Mouse (Mus musculus): ENCODE data around the gene Akt3. TPM values are rescaled to one million over a fixed set of nuclear protein-coding genes. Genes with fewer than 3 reads are reported as not detected.

Akt3 gene
- polyA plus RNA-seq, 1 experiment from 2014 or later: 4.9 TPM

- ATAC-seq (replicated peaks; ENCODE audit: low FRiP score): no peak
- Histone ChIP-seq H3K4me3 (replicated peaks) (no peak overlapping the region), H3K4me1 (peaks cover 18% of the 10 kb centered on the region), H3K27ac (no peak overlapping the region), H3K9ac (no peak overlapping the region), H3K4me2 (no peak overlapping the region), H3K36me3 (no peaks in the 10 kb centered on the region), H3K9me3 (replicated peaks) (no peaks in the 10 kb centered on the region), H3K27me3 (no peaks in the 10 kb centered on the region)
- WGBS: 63% methylated on average over 6 of the region's 6 CpGs
Measured at GRCm38 (mm10) chr1:177002951-177003350, 255.1 kb downstream of the Akt3 start.

- H3K4me2 ChIP-seq: no peak overlapping the region
- H3K4me1 ChIP-seq: peaks cover 38% of the 10 kb centered on the region
- H3K9ac ChIP-seq: no peak overlapping the region
- no peaks in the 10 kb centered on the region for H3K36me3 ChIP-seq
- ATAC-seq (replicated peaks; ENCODE audit: low FRiP score): peak; percentile 77
- WGBS: 13% methylated on average over 6 of the region's 6 CpGs
- peak overlapping the region; percentile 51; the same call in 1 of the 2 replicates for H3K27ac ChIP-seq
- no peak overlapping the region for H3K4me3 ChIP-seq (replicated peaks)
- no peaks in the 10 kb centered on the region for H3K9me3 ChIP-seq (replicated peaks)
- no peaks in the 10 kb centered on the region for H3K27me3 ChIP-seq
Measured at GRCm38 (mm10) chr1:176999011-176999410, 259.0 kb downstream of the Akt3 start.

- Histone ChIP-seq H3K9me3 (replicated peaks) (no peaks in the 10 kb centered on the region), H3K27ac (peak overlapping the region; percentile 85)
Measured at GRCm38 (mm10) chr1:176997711-176998689, 260.0 kb downstream of the Akt3 start.

GRCm38 (mm10) chr1:176997254-176997653 lies 260.7 kb downstream of the Akt3 start:
- H3K4me1 ChIP-seq: peaks cover 38% of the 10 kb centered on the region
- no peaks in the 10 kb centered on the region for H3K9me3 ChIP-seq (replicated peaks)
- peak overlapping the region; percentile 54; the same call in 1 of the 2 replicates for H3K27ac ChIP-seq
- no peak for ATAC-seq (replicated peaks; ENCODE audit: low FRiP score)
- H3K4me2 ChIP-seq: peak overlapping the region; percentile 61
- no peaks in the 10 kb centered on the region for H3K36me3 ChIP-seq
- no peak overlapping the region for H3K9ac ChIP-seq
- H3K27me3 ChIP-seq: no peaks in the 10 kb centered on the region
- WGBS: 49% methylated on average over 6 of the region's 6 CpGs
- H3K4me3 ChIP-seq (replicated peaks): no peak overlapping the region

More at GRCm38 (mm10) chr1:176997711-176998689, 260.0 kb downstream of the Akt3 start:
- Histone ChIP-seq H3K9ac (0 out of 2 replicates have a peak overlapping the region, but pooled peaks have one; percentile 29), H3K36me3 (no peaks in the 10 kb centered on the region), H3K4me2 (peak overlapping the region; percentile 61), H3K27me3 (no peaks in the 10 kb centered on the region), H3K4me3 (replicated peaks) (peak overlapping the region; percentile 30), H3K4me1 (peaks cover 38% of the 10 kb centered on the region)
- ATAC-seq (replicated peaks; ENCODE audit: low FRiP score): peak; percentile 81
- 36% methylated on average over 33 of the region's 33 CpGs for WGBS

GRCm38 (mm10) chr1:176996630-176997201 lies 261.3 kb downstream of the Akt3 start:
- H3K36me3 ChIP-seq: no peaks in the 10 kb centered on the region
- H3K9me3 ChIP-seq (replicated peaks): no peaks in the 10 kb centered on the region
- WGBS: 47% methylated on average over 16 of the region's 16 CpGs
- no peak overlapping the region for H3K4me3 ChIP-seq (replicated peaks)
- peak overlapping the region; percentile 54; the same call in 1 of the 2 replicates for H3K27ac ChIP-seq
- peak overlapping the region; percentile 61 for H3K4me2 ChIP-seq
- H3K27me3 ChIP-seq: no peaks in the 10 kb centered on the region
- H3K4me1 ChIP-seq: peaks cover 38% of the 10 kb centered on the region
- no peak for ATAC-seq (replicated peaks; ENCODE audit: low FRiP score)
- H3K9ac ChIP-seq: no peak overlapping the region

- no peak overlapping the region for H3K4me2 ChIP-seq
- H3K27me3 ChIP-seq: no peaks in the 10 kb centered on the region
- no peaks in the 10 kb centered on the region for H3K36me3 ChIP-seq
- no peak overlapping the region for H3K27ac ChIP-seq
- H3K9ac ChIP-seq: no peak overlapping the region
- H3K9me3 ChIP-seq (replicated peaks): no peaks in the 10 kb centered on the region
- 89% methylated on average over 3 of the region's 3 CpGs for WGBS
- H3K4me1 ChIP-seq: peaks cover 38% of the 10 kb centered on the region
- no peak for ATAC-seq (replicated peaks; ENCODE audit: low FRiP score)
- H3K4me3 ChIP-seq (replicated peaks): no peak overlapping the region
Measured at GRCm38 (mm10) chr1:176996166-176996565, 261.8 kb downstream of the Akt3 start.

GRCm38 (mm10) chr1:176995419-176995775 lies 262.6 kb downstream of the Akt3 start:
- no peak overlapping the region for H3K4me3 ChIP-seq (replicated peaks)
- no peak overlapping the region for H3K4me2 ChIP-seq
- H3K36me3 ChIP-seq: no peaks in the 10 kb centered on the region
- 86% methylated on average over 4 of the region's 4 CpGs for WGBS
- H3K4me1 ChIP-seq: peaks cover 38% of the 10 kb centered on the region
- ATAC-seq (replicated peaks; ENCODE audit: low FRiP score): no peak
- H3K9ac ChIP-seq: no peak overlapping the region
- no peak overlapping the region for H3K27ac ChIP-seq
- no peaks in the 10 kb centered on the region for H3K9me3 ChIP-seq (replicated peaks)
- H3K27me3 ChIP-seq: no peaks in the 10 kb centered on the region

- WGBS: 36% methylated on average over 11 of the region's 11 CpGs
- H3K36me3 ChIP-seq: no peaks in the 10 kb centered on the region
- H3K4me3 ChIP-seq (replicated peaks): no peak overlapping the region
- H3K9me3 ChIP-seq (replicated peaks): no peaks in the 10 kb centered on the region
- H3K4me2 ChIP-seq: no peak overlapping the region
- no peaks in the 10 kb centered on the region for H3K27me3 ChIP-seq
- ATAC-seq (replicated peaks; ENCODE audit: low FRiP score): no peak
- no peak overlapping the region for H3K9ac ChIP-seq
- no peak overlapping the region for H3K27ac ChIP-seq
- H3K4me1 ChIP-seq: peaks cover 41% of the 10 kb centered on the region
Measured at GRCm38 (mm10) chr1:176994707-176995418, 263.1 kb downstream of the Akt3 start.

GRCm38 (mm10) chr1:176994087-176994486 lies 263.9 kb downstream of the Akt3 start:
- no peaks in the 10 kb centered on the region for H3K27me3 ChIP-seq
- H3K4me2 ChIP-seq: no peak overlapping the region
- no peak for ATAC-seq (replicated peaks; ENCODE audit: low FRiP score)
- no peak overlapping the region for H3K4me3 ChIP-seq (replicated peaks)
- H3K9me3 ChIP-seq (replicated peaks): no peaks in the 10 kb centered on the region
- H3K4me1 ChIP-seq: peaks cover 35% of the 10 kb centered on the region
- 66% methylated on average over 7 of the region's 7 CpGs for WGBS
- no peaks in the 10 kb centered on the region for H3K36me3 ChIP-seq
- no peak overlapping the region for H3K9ac ChIP-seq
- no peak overlapping the region for H3K27ac ChIP-seq

GRCm38 (mm10) chr1:176993141-176994010 lies 264.6 kb downstream of the Akt3 start:
- Histone ChIP-seq H3K36me3 (no peaks in the 10 kb centered on the region), H3K27me3 (no peaks in the 10 kb centered on the region), H3K27ac (no peak overlapping the region), H3K4me1 (peaks cover 30% of the 10 kb centered on the region), H3K9me3 (replicated peaks) (no peaks in the 10 kb centered on the region), H3K4me2 (no peak overlapping the region), H3K4me3 (replicated peaks) (no peak overlapping the region), H3K9ac (no peak overlapping the region)
- no peak for ATAC-seq (replicated peaks; ENCODE audit: low FRiP score)
- WGBS: 82% methylated on average over 18 of the region's 18 CpGs

- Histone ChIP-seq H3K36me3 (no peaks in the 10 kb centered on the region), H3K9me3 (replicated peaks) (no peaks in the 10 kb centered on the region), H3K27me3 (no peaks in the 10 kb centered on the region), H3K4me2 (no peak overlapping the region), H3K27ac (no peak overlapping the region), H3K4me3 (replicated peaks) (no peak overlapping the region), H3K9ac (no peak overlapping the region), H3K4me1 (peaks cover 22% of the 10 kb centered on the region)
- 75% methylated on average over 8 of the region's 8 CpGs for WGBS
- no peak for ATAC-seq (replicated peaks; ENCODE audit: low FRiP score)
Measured at GRCm38 (mm10) chr1:176992517-176992916, 265.5 kb downstream of the Akt3 start.
